Mouse (Mus musculus) testis, adult 2 months (tissue): Measurements from ENCODE around the gene Ccdc106. TPM values are rescaled to one million over a fixed set of nuclear protein-coding genes. Genes with fewer than 3 reads are reported as not detected.

Experiments
- H3K27ac ChIP-seq: fragments of 200-500 bp; 2 replicates; pipeline ENCODE4 v1.5.1; 2012; ENCODE audit warnings: low read depth, low read length; ENCODE audit not compliant: control insufficient read depth, insufficient read depth
- H3K27me3 ChIP-seq: fragments of 200-500 bp; 2 replicates; pipeline ENCODE4 v1.6.1; 2012; ENCODE audit warnings: mild to moderate bottlenecking, low read length, moderate library complexity; ENCODE audit not compliant: control insufficient read depth, insufficient read depth
- H3K36me3 ChIP-seq: fragments of 200-500 bp; 2 replicates; pipeline ENCODE4 v1.6.1; 2012; ENCODE audit warnings: mild to moderate bottlenecking, low read length; ENCODE audit not compliant: control insufficient read depth, insufficient read depth
- H3K4me1 ChIP-seq: fragments of 200-500 bp; 2 replicates; pipeline ENCODE4 v1.6.1; 2012; ENCODE audit warnings: low read length; ENCODE audit not compliant: control insufficient read depth, insufficient read depth
- H3K4me3 ChIP-seq: fragments of 200-500 bp; 2 replicates; pipeline ENCODE4 v1.5.1; 2012; ENCODE audit warnings: low read depth, mild to moderate bottlenecking, low read length, moderate library complexity, mixed read lengths; ENCODE audit not compliant: control insufficient read depth
- CTCF ChIP-seq: fragments of 200-500 bp; IDR thresholded peaks from 2 replicates; pipeline ENCODE4 v1.5.1; 2012; ENCODE audit warnings: low read depth, mild to moderate bottlenecking, inconsistent platforms, low read length, moderate library complexity; ENCODE audit not compliant: control insufficient read depth, insufficient read depth, insufficient replicate concordance
- POLR2A ChIP-seq: fragments of 200-500 bp; IDR thresholded peaks from 2 replicates; pipeline ENCODE4 v1.6.1; 2012; ENCODE audit warnings: low read depth, mild to moderate bottlenecking, inconsistent platforms, low read length, moderate library complexity; ENCODE audit not compliant: control insufficient read depth
- polyA plus RNA-seq: library from polyadenylated mRNA; depleted of rRNA; stranded (reverse); fragments of >200 nt; gene quantifications from 2 replicates; pipeline ENCODE4 v1.2.3, GENCODE M21; 2012

The Ccdc106 gene
- polyA plus RNA-seq, 1 experiment = 7.9 TPM

- TF ChIP-seq POLR2A (0 out of 2 replicates have a peak, but pooled peaks have one; percentile 1), CTCF (no peak)
- Histone ChIP-seq H3K27ac (peak overlapping the region; percentile 63; the same call in 1 of the 2 replicates), H3K27me3 (no peaks in the 10 kb centered on the region), H3K4me1 (peaks cover 56% of the 10 kb centered on the region), H3K4me3 (peak overlapping the region; percentile 88), H3K36me3 (no peaks in the 10 kb centered on the region)
These were observed 36.4 kb downstream of the Ccdc106 start for GRCm38 (mm10) chr7:5056651-5057263.

DNA sequence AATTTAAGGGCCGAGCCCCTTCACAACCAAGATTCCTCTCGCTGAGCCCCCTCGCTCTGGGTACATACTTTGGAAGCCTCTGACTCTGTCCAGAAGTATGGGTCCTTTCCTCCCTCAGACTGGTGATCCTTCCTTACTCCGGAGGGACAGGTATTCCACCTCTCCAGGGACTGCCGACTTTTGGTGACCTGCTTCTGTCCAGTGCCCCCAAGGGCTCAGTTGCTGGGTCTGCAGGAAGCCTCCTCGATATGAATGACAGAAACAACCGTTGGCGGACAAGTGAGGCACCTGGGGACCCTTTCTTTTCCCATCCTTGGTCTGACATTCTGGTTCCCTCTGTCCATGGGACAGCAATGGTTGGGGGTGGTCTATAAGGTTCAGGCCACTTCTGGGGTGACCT lies 37.0 kb downstream of the Ccdc106 start:
- Histone ChIP-seq H3K4me3 (peak overlapping the region; percentile 88), H3K4me1 (peaks cover 51% of the 10 kb centered on the region), H3K27me3 (no peaks in the 10 kb centered on the region)

GRCm38 (mm10) chr7:5057804-5058203 lies 37.5 kb downstream of the Ccdc106 start:
- H3K4me3 ChIP-seq = peak overlapping the region; percentile 88; the same call in 1 of the 2 replicates
- H3K27ac ChIP-seq = peak overlapping the region; percentile 63; the same call in 1 of the 2 replicates
- H3K27me3 ChIP-seq = no peaks in the 10 kb centered on the region
- no peaks in the 10 kb centered on the region for H3K36me3 ChIP-seq
- TF ChIP-seq POLR2A = no peak
- no peak for TF ChIP-seq CTCF
- peaks cover 47% of the 10 kb centered on the region for H3K4me1 ChIP-seq

More for the DNA sequence above, 37.0 kb downstream of the Ccdc106 start:
- H3K36me3 ChIP-seq = no peaks in the 10 kb centered on the region
- peak overlapping the region; percentile 63; the same call in 1 of the 2 replicates for H3K27ac ChIP-seq
- TF ChIP-seq CTCF (no peak), POLR2A (0 out of 2 replicates have a peak, but pooled peaks have one; percentile 15)

DNA sequence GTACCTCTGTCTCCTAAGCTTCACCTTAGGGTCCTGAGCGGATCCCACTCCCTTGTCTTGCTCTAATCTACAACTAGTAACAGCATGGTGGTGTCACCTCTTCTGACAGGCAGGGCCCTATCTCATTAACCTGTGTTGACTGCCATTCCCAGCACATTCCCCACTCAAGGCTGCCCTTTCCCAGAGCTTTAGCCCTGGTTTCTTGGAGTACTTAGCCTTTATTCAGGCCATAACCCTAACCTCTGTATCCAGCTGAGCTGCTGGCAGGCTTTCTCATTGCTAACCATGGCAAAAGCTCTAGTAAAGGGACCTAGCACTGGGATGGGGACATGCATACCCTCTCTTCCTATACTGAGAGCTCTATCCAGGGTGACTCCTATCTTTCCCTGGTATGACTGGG lies 38.3 kb downstream of the Ccdc106 start:
- TF ChIP-seq CTCF = no peak
- no peak for TF ChIP-seq POLR2A
- H3K4me1 ChIP-seq = peaks cover 40% of the 10 kb centered on the region
- H3K27me3 ChIP-seq = no peaks in the 10 kb centered on the region
- no peak overlapping the region for H3K4me3 ChIP-seq
- H3K36me3 ChIP-seq = no peaks in the 10 kb centered on the region
- H3K27ac ChIP-seq = no peak overlapping the region

- Histone ChIP-seq H3K27me3 (no peaks in the 10 kb centered on the region), H3K36me3 (no peaks in the 10 kb centered on the region), H3K4me1 (peaks cover 33% of the 10 kb centered on the region), H3K4me3 (peak overlapping the region; percentile 93), H3K27ac (peak overlapping the region; percentile 98; the same call in 1 of the 2 replicates)
- TF ChIP-seq CTCF (no peak), POLR2A (no peak)
These were observed 39.1 kb downstream of the Ccdc106 start for GRCm38 (mm10) chr7:5059421-5059820.

GRCm38 (mm10) chr7:5060239-5060731 lies 39.9 kb downstream of the Ccdc106 start:
- Histone ChIP-seq H3K27ac (peak overlapping the region; percentile 98), H3K4me3 (peak overlapping the region; percentile 93), H3K27me3 (no peaks in the 10 kb centered on the region), H3K36me3 (no peaks in the 10 kb centered on the region), H3K4me1 (peaks cover 28% of the 10 kb centered on the region)
- TF ChIP-seq CTCF (peak; percentile 55; the same call in 1 of the 2 replicates), POLR2A (no peak; the same call in 1 of the 2 replicates)

DNA sequence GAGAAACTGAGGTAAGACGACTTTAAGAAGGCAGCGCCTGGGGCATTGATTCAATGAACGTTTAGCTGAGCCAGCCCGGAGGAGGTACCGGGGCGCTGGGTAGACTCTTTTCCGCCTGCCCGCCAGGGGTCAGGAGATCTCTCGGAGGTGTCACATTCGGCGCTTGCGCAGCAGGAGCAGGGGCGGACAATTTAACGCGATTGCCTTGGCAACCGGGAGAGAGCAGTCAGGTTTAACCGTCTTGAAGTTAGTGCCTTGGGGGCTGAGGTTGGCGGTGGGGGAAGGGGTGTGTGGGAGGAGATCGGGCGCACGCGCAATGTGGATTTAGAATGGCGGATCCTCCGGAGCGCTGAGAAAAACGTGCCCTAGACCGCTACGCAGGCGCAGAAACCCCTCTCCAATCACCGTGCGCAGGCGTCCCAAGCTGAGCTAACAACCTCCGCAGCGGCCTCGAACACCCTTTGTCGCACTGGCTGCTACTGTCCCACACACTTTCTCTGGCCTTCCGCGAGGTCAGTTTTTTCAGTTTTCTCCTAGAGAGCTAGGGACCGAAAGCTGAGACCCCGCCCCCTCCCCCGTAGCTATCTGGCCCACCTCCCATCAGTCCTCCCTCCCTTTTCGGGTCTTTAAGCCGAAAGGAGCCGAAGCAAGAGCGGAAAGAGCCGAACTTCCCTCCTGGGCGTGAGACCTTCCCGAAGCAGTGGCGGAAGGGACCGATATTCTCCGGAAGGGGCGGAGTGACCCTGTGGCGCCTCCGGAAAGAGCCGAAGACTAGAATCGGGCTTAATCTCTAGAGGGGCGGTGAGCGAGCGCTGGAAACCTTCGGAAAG lies 40.8 kb downstream of the Ccdc106 start:
- H3K36me3 ChIP-seq = no peaks in the 10 kb centered on the region
- peak overlapping the region; percentile 98 for H3K27ac ChIP-seq
- TF ChIP-seq POLR2A = peak; percentile 87
- TF ChIP-seq CTCF = peak; percentile 46; the same call in 1 of the 2 replicates
- peaks cover 25% of the 10 kb centered on the region for H3K4me1 ChIP-seq
- no peaks in the 10 kb centered on the region for H3K27me3 ChIP-seq
- H3K4me3 ChIP-seq = peak overlapping the region; percentile 93
